Mouse (Mus musculus): ENCODE measurements around the gene Oard1.

Gene Oard1

GRCm38 (mm10) chr17:48436487-48436886 is 26.7 kb downstream of the Oard1 start:
- DNase-seq (ENCODE audit: low read depth, low spot score) = no peak

GRCm38 (mm10) chr17:48437421-48437911 is 27.7 kb downstream of the Oard1 start:
- DNase-seq (ENCODE audit: low read depth, low spot score) = no peak

GRCm38 (mm10) chr17:48442745-48443457 is 33.1 kb downstream of the Oard1 start:
- DNase-seq (ENCODE audit: low read depth, low spot score) = no peak

DNA sequence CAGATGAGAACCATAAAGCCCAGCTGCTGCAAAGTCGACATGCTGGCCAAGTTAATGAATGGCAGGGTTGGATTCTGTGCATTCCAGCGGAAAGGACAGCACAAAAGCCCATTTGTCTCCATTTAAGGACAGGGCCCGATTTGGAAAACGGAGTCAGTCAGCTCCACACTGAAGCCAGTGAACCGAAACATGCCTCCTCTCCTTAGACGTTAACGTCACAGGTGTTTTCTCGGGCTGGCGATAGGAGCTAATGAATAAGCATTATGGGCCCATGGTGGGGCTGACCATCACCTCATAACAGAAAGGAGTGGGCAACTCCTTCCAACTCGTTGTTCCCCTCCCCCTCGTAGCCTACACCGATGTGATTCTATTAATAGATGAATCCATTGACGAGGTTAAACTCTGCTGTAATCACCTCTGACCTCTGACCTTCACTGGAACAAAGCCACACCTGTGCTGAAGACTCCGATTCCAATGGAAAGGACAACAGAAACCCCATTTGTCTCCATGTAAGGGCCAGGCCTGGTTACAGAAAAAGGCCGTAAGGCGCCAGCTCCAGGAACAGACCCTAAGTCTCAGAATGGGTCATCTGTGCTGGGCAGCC is 33.8 kb downstream of the Oard1 start:
- DNase-seq (ENCODE audit: low read depth, low spot score) = no peak

- DNase-seq (ENCODE audit: low read depth, low spot score) = no peak
Observed at GRCm38 (mm10) chr17:48447675-48448074, 37.9 kb downstream of the Oard1 start.

DNA sequence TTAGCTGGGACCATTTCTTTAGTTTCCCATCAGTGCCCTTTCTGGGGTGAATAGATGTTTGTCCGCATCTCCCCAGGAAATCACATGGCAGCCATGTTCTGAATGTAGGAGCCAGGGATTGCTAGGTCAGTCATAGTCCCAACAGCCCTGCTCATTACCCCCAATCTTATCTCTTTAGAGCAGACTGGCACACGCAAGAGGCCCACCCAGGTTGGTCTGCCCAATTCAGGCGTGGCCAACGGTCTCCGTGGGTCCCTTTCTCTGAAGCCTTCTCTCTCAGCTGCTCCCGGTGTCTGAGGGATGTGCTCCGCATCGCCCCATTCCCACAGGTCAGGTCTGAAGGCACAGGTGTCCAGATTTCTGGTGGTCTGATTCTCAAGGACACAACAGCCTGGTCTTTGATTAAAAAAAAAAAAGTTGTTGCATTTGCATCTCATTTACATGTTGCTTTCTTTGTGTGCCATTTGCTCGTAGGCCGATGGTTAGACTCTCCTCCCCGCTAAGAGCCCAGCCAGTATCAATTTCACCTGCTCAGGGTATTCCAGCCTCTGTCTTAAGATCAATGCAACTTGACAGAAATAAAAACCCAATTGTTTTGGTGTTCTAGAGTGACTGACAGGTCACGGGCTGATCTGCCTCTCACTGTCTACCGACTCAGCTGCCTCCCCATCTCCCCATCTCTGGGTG is 41.0 kb downstream of the Oard1 start:
- DNase-seq (ENCODE audit: low read depth, low spot score) = no peak

DNA sequence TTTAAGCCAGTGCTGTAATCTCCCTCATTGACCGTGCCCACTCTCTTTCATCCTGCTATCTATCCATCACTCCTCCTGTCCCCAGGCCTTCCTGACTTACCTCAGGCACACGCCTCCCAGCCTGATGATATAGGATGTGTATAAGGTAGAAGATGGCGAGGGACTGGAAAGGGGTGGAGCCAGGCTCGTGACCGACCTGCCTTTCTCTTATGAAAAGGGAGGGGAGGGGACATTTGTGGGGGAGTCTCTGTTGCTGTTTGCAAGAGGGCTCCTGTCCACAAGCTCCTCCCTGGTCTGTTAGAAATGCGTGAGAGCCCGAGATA is 41.5 kb downstream of the Oard1 start, which contains the start of gene Tspo2:
TSS of gene Tspo2 (minus strand) at position 170 of the 323 bp plus-strand sequence.
- DNase-seq (ENCODE audit: low read depth, low spot score) = no peak

DNA sequence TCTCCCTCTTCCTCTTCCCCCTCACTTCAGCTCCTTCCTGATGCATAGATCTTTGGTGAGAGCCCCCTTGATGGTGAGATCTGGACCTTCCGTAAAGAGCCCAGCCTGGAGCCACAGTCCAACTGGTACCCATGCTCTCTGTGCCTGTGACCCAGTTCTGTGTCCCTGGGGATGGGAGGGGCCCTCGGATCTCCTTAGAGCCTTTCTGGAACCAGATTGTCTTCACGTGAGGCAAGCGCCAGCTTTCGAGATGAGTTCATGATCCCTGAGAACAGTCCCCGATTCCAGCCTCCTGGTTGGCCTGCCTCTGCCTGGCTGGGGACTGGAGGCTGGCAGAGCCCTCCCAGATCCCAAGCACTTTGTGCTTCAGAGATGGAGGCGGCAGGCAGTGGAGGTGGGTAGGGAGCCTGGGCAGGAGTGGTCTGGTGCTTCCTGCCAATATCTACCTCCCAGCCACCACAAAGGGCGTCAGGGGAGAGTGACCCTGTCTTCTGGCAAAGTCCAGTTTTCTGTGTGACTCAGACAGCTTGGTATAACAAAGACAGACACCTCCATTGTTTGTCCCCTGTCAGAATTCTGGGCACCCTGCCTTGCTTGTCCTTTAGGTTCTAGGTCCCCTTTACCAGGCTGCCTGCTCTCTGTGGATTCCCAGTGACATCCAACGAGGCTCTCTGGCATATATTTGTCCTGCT is 42.1 kb downstream of the Oard1 start:
- no peak for DNase-seq (ENCODE audit: low read depth, low spot score)

- DNase-seq (ENCODE audit: low read depth, low spot score) = no peak
Observed at GRCm38 (mm10) chr17:48453489-48453888, 43.7 kb downstream of the Oard1 start.

DNA sequence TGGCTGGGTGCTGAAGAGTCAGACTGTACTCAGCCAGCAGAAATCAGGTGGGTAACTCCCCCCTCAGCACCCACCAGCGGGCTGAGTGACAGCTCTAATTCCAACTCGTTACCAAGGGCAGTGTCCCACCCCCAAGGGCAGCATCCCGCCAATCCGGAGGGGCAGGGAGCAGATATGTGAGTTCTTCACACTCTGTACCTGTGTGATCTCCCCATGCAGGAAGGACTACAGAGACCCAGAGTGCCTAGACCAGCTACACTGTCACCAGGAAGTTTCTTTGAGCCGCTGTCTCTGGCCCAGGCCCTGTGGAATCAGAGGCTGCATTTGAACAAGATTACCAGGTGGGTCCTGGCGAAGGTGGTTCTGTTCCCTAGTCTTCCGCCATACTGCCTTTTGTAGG is 44.4 kb downstream of the Oard1 start:
- no peak for DNase-seq (ENCODE audit: low read depth, low spot score)

GRCm38 (mm10) chr17:48454688-48455087 is 44.9 kb downstream of the Oard1 start, which contains the start of gene Unc5cl:
Gene Unc5cl (plus strand): TSS chr17:48454901.
- DNase-seq (ENCODE audit: low read depth, low spot score) = no peak

- no peak for DNase-seq (ENCODE audit: low read depth, low spot score)
Observed at GRCm38 (mm10) chr17:48455955-48456354, 46.1 kb downstream of the Oard1 start.

GRCm38 (mm10) chr17:48457971-48458653 is 48.3 kb downstream of the Oard1 start:
- no peak for DNase-seq (ENCODE audit: low read depth, low spot score)

DNA sequence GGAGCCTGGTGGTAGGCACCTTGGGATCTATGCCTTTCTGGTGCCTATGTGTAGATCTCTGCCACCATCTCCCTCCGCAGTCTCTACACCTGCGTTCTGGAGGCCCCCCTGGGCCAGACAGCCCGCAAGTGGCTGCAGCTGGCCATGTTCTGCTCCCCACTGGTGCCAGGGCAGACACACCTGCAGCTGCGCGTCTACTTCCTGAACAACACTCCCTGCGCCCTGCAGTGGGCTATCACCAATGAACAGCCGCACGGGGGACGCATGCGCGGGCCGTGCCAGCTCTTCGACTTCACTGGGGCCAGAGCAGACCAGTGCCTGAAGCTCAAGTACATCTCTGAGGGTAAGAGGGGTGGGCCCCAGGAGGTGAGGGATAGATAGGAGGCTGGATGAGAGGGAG is 52.3 kb downstream of the Oard1 start:
- no peak for DNase-seq (ENCODE audit: low read depth, low spot score)

DNA sequence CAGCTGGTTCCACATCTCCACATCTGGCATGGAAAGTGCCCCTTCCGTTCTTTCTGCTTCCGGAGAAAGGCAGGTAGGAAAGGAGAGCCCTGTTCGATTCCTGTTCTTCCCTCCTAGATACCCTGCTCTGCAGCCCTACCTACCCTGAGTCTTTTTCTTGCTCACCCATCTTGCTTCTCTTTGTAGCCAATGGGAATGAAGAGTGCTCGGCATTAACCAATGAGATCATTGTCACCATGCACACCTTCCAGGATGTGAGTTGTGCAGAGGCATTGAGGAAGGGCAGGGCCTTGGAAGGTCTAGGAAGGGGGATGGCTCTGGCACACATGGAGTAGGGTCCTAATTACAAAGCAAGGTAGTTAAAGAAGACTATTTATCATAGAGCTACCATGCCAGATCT is 53.6 kb downstream of the Oard1 start:
- no peak for DNase-seq (ENCODE audit: low read depth, low spot score)

Data from retina, adult 2 months (tissue).